Mouse (Mus musculus): ENCODE data around the gene Cacul1. TPM values are rescaled to one million over a fixed set of nuclear protein-coding genes. Genes with fewer than 3 reads are reported as not detected.
A peak's percentile ranks its signal among the peaks of the same experiment; 100 is the strongest.

The Cacul1 gene
- polyA plus RNA-seq, 1 experiment from 2014 or later, result 25.7 TPM

- Histone ChIP-seq H3K27ac (peak overlapping the region; percentile 89), H3K4me1 (replicated peaks) (0 out of 2 replicates have a peak, but pooled peaks cover 5% of the 10 kb centered on the region), H3K36me3 (no peaks in the 10 kb centered on the region), H3K4me3 (replicated peaks) (peak overlapping the region; percentile 98), H3K27me3 (replicated peaks) (no peaks in the 10 kb centered on the region), H3K9me3 (no peaks in the 10 kb centered on the region), H3K4me2 (replicated peaks) (peak overlapping the region; percentile 73), H3K9ac (peak overlapping the region; percentile 38)
- 31% methylated on average over 4 of the region's 4 CpGs for WGBS
- ATAC-seq, result peak; percentile 57
Observed at GRCm38 (mm10) chr19:60581377-60582290, 809 bp upstream of the Cacul1 start.

- H3K9me3 ChIP-seq, result no peaks in the 10 kb centered on the region
- WGBS, result under 1% methylated on average over 34 of the region's 34 CpGs
- 0 out of 2 replicates have a peak, but pooled peaks cover 5% of the 10 kb centered on the region for H3K4me1 ChIP-seq (replicated peaks)
- peak overlapping the region; percentile 92 for H3K9ac ChIP-seq
- no peaks in the 10 kb centered on the region for H3K27me3 ChIP-seq (replicated peaks)
- H3K27ac ChIP-seq, result peak overlapping the region; percentile 89
- no peaks in the 10 kb centered on the region for H3K36me3 ChIP-seq
- peak overlapping the region; percentile 65 for H3K4me2 ChIP-seq (replicated peaks)
- peak overlapping the region; percentile 98 for H3K4me3 ChIP-seq (replicated peaks)
- ATAC-seq, result peak; percentile 48; the same call in 1 of the 2 replicates
Observed at GRCm38 (mm10) chr19:60579771-60580581, 849 bp downstream of the Cacul1 start.

- ATAC-seq, result no peak
- Histone ChIP-seq H3K4me3 (replicated peaks) (no peak overlapping the region), H3K27ac (no peak overlapping the region), H3K4me1 (replicated peaks) (0 out of 2 replicates have a peak, but pooled peaks cover 5% of the 10 kb centered on the region), H3K36me3 (no peaks in the 10 kb centered on the region), H3K9ac (no peak overlapping the region), H3K27me3 (replicated peaks) (no peaks in the 10 kb centered on the region), H3K9me3 (no peaks in the 10 kb centered on the region), H3K4me2 (replicated peaks) (no peak overlapping the region)
- 95% methylated on average over 1 of the region's 1 CpGs for WGBS
Observed at GRCm38 (mm10) chr19:60576741-60577140, 4.1 kb downstream of the Cacul1 start.

GRCm38 (mm10) chr19:60560497-60560896, 20.3 kb downstream of the Cacul1 start:
- Histone ChIP-seq H3K4me3 (replicated peaks) (no peak overlapping the region), H3K27ac (no peak overlapping the region), H3K9ac (no peak overlapping the region), H3K36me3 (0 out of 2 replicates have a peak, but pooled peaks cover 3% of the 10 kb centered on the region), H3K27me3 (replicated peaks) (no peaks in the 10 kb centered on the region), H3K4me2 (replicated peaks) (no peak overlapping the region), H3K4me1 (replicated peaks) (no peaks in the 10 kb centered on the region), H3K9me3 (no peaks in the 10 kb centered on the region)
- ATAC-seq, result no peak

- no peak for ATAC-seq
- no peak overlapping the region for H3K27ac ChIP-seq
- H3K4me2 ChIP-seq (replicated peaks), result no peak overlapping the region
- 0 out of 2 replicates have a peak, but pooled peaks cover 3% of the 10 kb centered on the region for H3K36me3 ChIP-seq
- H3K9ac ChIP-seq, result no peak overlapping the region
- no peak overlapping the region for H3K4me3 ChIP-seq (replicated peaks)
- H3K4me1 ChIP-seq (replicated peaks), result no peaks in the 10 kb centered on the region
- no peaks in the 10 kb centered on the region for H3K9me3 ChIP-seq
- 77% methylated on average over 4 of the region's 4 CpGs for WGBS
- H3K27me3 ChIP-seq (replicated peaks), result no peaks in the 10 kb centered on the region
Observed at GRCm38 (mm10) chr19:60554866-60555438, 25.9 kb downstream of the Cacul1 start.

GRCm38 (mm10) chr19:60553501-60553900, 27.3 kb downstream of the Cacul1 start:
- Histone ChIP-seq H3K27me3 (replicated peaks) (no peaks in the 10 kb centered on the region), H3K4me1 (replicated peaks) (no peaks in the 10 kb centered on the region), H3K9me3 (no peaks in the 10 kb centered on the region), H3K9ac (no peak overlapping the region), H3K4me2 (replicated peaks) (no peak overlapping the region), H3K36me3 (no peaks in the 10 kb centered on the region), H3K27ac (no peak overlapping the region), H3K4me3 (replicated peaks) (no peak overlapping the region)
- ATAC-seq, result no peak

- Histone ChIP-seq H3K27me3 (replicated peaks) (no peaks in the 10 kb centered on the region), H3K36me3 (no peaks in the 10 kb centered on the region), H3K4me1 (replicated peaks) (no peaks in the 10 kb centered on the region), H3K4me3 (replicated peaks) (no peak overlapping the region), H3K9ac (no peak overlapping the region), H3K4me2 (replicated peaks) (no peak overlapping the region), H3K27ac (no peak overlapping the region), H3K9me3 (no peaks in the 10 kb centered on the region)
- WGBS, result 87% methylated on average over 2 of the region's 2 CpGs
- ATAC-seq, result no peak
Observed at GRCm38 (mm10) chr19:60543302-60543701, 37.5 kb downstream of the Cacul1 start.

- 83% methylated on average over 2 of the region's 2 CpGs for WGBS
- Histone ChIP-seq H3K4me1 (replicated peaks) (no peaks in the 10 kb centered on the region; the same call in 1 of the 2 replicates), H3K27ac (no peak overlapping the region), H3K4me2 (replicated peaks) (no peak overlapping the region), H3K36me3 (0 out of 2 replicates have a peak, but pooled peaks cover 2% of the 10 kb centered on the region), H3K9me3 (no peaks in the 10 kb centered on the region), H3K27me3 (replicated peaks) (no peaks in the 10 kb centered on the region), H3K4me3 (replicated peaks) (no peak overlapping the region), H3K9ac (no peak overlapping the region)
- ATAC-seq, result peak; percentile 36; the same call in 1 of the 2 replicates
Observed at GRCm38 (mm10) chr19:60531897-60532296, 48.9 kb downstream of the Cacul1 start.

GRCm38 (mm10) chr19:60530171-60530570, 50.7 kb downstream of the Cacul1 start:
- H3K4me1 ChIP-seq (replicated peaks), result no peaks in the 10 kb centered on the region; the same call in 1 of the 2 replicates
- H3K4me3 ChIP-seq (replicated peaks), result no peak overlapping the region
- no peaks in the 10 kb centered on the region for H3K9me3 ChIP-seq
- H3K4me2 ChIP-seq (replicated peaks), result no peak overlapping the region
- no peaks in the 10 kb centered on the region for H3K27me3 ChIP-seq (replicated peaks)
- WGBS, result 88% methylated on average over 1 of the region's 1 CpGs
- no peak overlapping the region for H3K27ac ChIP-seq
- ATAC-seq, result no peak
- H3K9ac ChIP-seq, result no peak overlapping the region
- H3K36me3 ChIP-seq, result peaks cover 6% of the 10 kb centered on the region; the same call in 1 of the 2 replicates

- Histone ChIP-seq H3K9me3 (no peaks in the 10 kb centered on the region), H3K4me1 (replicated peaks) (no peaks in the 10 kb centered on the region; the same call in 1 of the 2 replicates), H3K4me3 (replicated peaks) (no peak overlapping the region), H3K27me3 (replicated peaks) (no peaks in the 10 kb centered on the region), H3K4me2 (replicated peaks) (no peak overlapping the region), H3K27ac (no peak overlapping the region), H3K9ac (no peak overlapping the region), H3K36me3 (peaks cover 6% of the 10 kb centered on the region; the same call in 1 of the 2 replicates)
- no peak for ATAC-seq
- 85% methylated on average over 1 of the region's 1 CpGs for WGBS
Observed at GRCm38 (mm10) chr19:60529302-60529701, 51.5 kb downstream of the Cacul1 start.

GRCm38 (mm10) chr19:60528602-60529001, 52.2 kb downstream of the Cacul1 start:
- Histone ChIP-seq H3K4me2 (replicated peaks) (no peak overlapping the region), H3K9me3 (no peaks in the 10 kb centered on the region), H3K27ac (no peak overlapping the region), H3K4me3 (replicated peaks) (no peak overlapping the region), H3K4me1 (replicated peaks) (no peaks in the 10 kb centered on the region; the same call in 1 of the 2 replicates), H3K36me3 (peaks cover 3% of the 10 kb centered on the region; the same call in 1 of the 2 replicates), H3K9ac (no peak overlapping the region), H3K27me3 (replicated peaks) (no peaks in the 10 kb centered on the region)
- ATAC-seq, result no peak
- WGBS, result 78% methylated on average over 3 of the region's 3 CpGs

- Histone ChIP-seq H3K9me3 (no peaks in the 10 kb centered on the region), H3K27me3 (replicated peaks) (no peaks in the 10 kb centered on the region), H3K36me3 (peaks cover 3% of the 10 kb centered on the region; the same call in 1 of the 2 replicates), H3K9ac (no peak overlapping the region), H3K27ac (no peak overlapping the region), H3K4me3 (replicated peaks) (no peak overlapping the region), H3K4me1 (replicated peaks) (no peaks in the 10 kb centered on the region), H3K4me2 (replicated peaks) (no peak overlapping the region)
- ATAC-seq, result no peak
- 86% methylated on average over 4 of the region's 4 CpGs for WGBS
Observed at GRCm38 (mm10) chr19:60526876-60527275, 53.9 kb downstream of the Cacul1 start.

Measured in intestine, embryonic 15.5 days (tissue).